Mouse (Mus musculus): Measurements from ENCODE around the gene Fryl. TPM values are rescaled to one million over a fixed set of nuclear protein-coding genes. Genes with fewer than 3 reads are reported as not detected.

Fryl gene
- polyA plus RNA-seq, 1 experiment, result 29.9 TPM

DNA sequence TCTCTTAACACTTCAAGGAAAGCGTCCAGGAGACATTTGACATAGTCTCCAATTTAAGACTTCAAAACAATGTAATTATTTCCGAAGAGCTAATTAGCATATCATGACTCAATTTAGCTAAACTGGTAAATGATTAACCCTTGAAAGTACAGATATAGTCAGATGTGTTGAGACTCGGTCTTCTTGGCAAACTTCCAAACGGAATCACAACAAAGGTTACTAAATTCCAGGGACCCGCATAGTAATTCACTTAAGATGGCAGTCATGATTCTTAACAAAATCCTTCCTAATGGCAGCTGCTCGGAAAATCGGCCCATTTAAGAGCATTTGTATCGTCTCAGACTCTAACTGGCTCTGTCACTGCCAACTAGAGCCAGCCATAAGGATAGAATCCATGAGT, 266.7 kb downstream of the Fryl start:
- DNase-seq, result no peak
- no peaks in the 10 kb centered on the region for H3K4me1 ChIP-seq (ENCODE audit: control insufficient read depth, insufficient read depth, low read length)
- no peaks in the 10 kb centered on the region for H3K36me3 ChIP-seq (ENCODE audit: control insufficient read depth, insufficient read depth, low read length)
- TF ChIP-seq POLR2A (IDR thresholded peaks at IDR 0.05; ENCODE audit: low read depth, low read length) (no peak), CTCF (conservative IDR thresholded peaks at IDR 0.05; ENCODE audit: insufficient read depth, insufficient read length, low read depth, low read length) (no peak)
- no peak overlapping the region for H3K27ac ChIP-seq (ENCODE audit: insufficient read depth, low read depth, low read length)
- 47% methylated on average over 8 of the region's 8 CpGs for WGBS
- 0 out of 2 replicates have a peak, but pooled peaks cover 2% of the 10 kb centered on the region for H3K27me3 ChIP-seq (replicated peaks; ENCODE audit: control insufficient read depth, insufficient read depth, low read length)
- no peak overlapping the region for H3K4me3 ChIP-seq (ENCODE audit: insufficient read depth, low read depth, low read length)

DNA sequence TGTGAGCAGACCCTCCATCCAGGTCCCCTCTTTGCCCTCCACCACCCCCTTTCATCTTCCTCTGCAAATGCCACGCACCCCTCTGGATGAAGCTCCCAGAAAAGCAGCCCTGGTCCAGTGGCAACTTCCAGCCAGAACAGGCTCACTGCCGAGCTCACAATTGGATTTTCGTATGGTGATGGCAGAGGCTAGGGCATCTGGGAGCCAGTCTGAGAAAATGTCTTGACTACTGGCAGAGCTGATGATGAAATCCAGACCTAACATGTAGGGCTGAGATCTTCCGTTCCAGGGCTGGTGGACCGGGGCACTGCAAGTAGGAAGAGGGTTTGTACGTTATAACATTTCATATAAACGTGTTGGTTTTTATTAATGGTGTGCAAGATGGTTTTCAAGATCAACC, 268.6 kb downstream of the Fryl start:
- H3K27ac ChIP-seq (ENCODE audit: insufficient read depth, low read depth, low read length), result no peak overlapping the region
- TF ChIP-seq CTCF (conservative IDR thresholded peaks at IDR 0.05; ENCODE audit: insufficient read depth, insufficient read length, low read depth, low read length), result no peak
- no peak for TF ChIP-seq POLR2A (IDR thresholded peaks at IDR 0.05; ENCODE audit: low read depth, low read length)
- no peaks in the 10 kb centered on the region for H3K4me1 ChIP-seq (ENCODE audit: control insufficient read depth, insufficient read depth, low read length)
- DNase-seq, result no peak
- H3K36me3 ChIP-seq (ENCODE audit: control insufficient read depth, insufficient read depth, low read length), result no peaks in the 10 kb centered on the region
- no peak overlapping the region for H3K4me3 ChIP-seq (ENCODE audit: insufficient read depth, low read depth, low read length)
- no peaks in the 10 kb centered on the region for H3K27me3 ChIP-seq (replicated peaks; ENCODE audit: control insufficient read depth, insufficient read depth, low read length)
- WGBS, result 91% methylated on average over 7 of the region's 7 CpGs

DNA sequence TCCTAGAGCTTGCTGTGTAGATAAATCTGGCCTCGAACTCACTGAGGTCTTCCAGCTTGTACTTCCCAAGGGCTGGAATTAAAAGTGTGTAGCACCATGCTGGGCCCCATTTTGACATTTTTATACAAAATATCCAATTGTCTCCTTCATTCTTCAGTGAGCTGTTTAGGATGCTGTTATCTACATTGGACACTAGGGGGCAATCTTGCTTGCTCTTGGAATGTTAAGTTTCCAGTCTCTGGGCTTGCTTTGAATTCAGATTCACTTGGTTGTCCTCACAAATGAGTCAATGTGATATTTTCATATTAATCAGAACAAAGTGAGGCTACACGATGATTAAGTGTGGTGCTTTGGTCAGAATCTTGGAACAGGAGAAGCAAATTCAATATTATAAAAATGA, 272.3 kb downstream of the Fryl start:
- peaks cover 2% of the 10 kb centered on the region; the same call in 1 of the 2 replicates for H3K36me3 ChIP-seq (ENCODE audit: control insufficient read depth, insufficient read depth, low read length)
- H3K27ac ChIP-seq (ENCODE audit: insufficient read depth, low read depth, low read length), result no peak overlapping the region
- no peaks in the 10 kb centered on the region for H3K4me1 ChIP-seq (ENCODE audit: control insufficient read depth, insufficient read depth, low read length)
- no peak overlapping the region for H3K4me3 ChIP-seq (ENCODE audit: insufficient read depth, low read depth, low read length)
- DNase-seq, result peak; percentile 61
- H3K27me3 ChIP-seq (replicated peaks; ENCODE audit: control insufficient read depth, insufficient read depth, low read length), result no peaks in the 10 kb centered on the region
- 6% methylated on average over 2 of the region's 2 CpGs for WGBS
- TF ChIP-seq POLR2A (IDR thresholded peaks at IDR 0.05; ENCODE audit: low read depth, low read length) (no peak), CTCF (conservative IDR thresholded peaks at IDR 0.05; ENCODE audit: insufficient read depth, insufficient read length, low read depth, low read length) (peak; percentile 25; the same call in 1 of the 2 replicates)

DNA sequence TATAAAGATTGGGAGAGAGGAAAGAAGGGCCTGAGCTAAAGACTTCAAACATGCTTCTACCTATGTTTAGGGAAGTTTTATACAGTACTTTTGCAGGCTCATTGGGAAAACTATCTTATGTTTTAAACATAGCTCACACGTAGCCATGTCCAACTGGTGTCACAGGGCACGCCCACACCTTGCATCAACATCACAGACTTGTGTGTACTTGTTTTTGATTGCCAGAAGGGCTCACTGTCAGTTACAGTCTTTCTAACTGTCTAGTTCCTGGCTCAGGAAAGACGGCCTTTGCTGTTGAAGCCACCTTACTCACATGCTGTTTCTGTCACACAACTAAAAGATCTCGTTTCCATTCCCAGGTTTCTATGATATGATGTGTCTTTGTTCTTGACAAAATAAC, 279.9 kb downstream of the Fryl start:
- Histone ChIP-seq H3K4me3 (ENCODE audit: insufficient read depth, low read depth, low read length) (no peak overlapping the region), H3K27me3 (replicated peaks; ENCODE audit: control insufficient read depth, insufficient read depth, low read length) (no peaks in the 10 kb centered on the region), H3K36me3 (ENCODE audit: control insufficient read depth, insufficient read depth, low read length) (peaks cover 6% of the 10 kb centered on the region), H3K27ac (ENCODE audit: insufficient read depth, low read depth, low read length) (no peak overlapping the region), H3K4me1 (ENCODE audit: control insufficient read depth, insufficient read depth, low read length) (no peaks in the 10 kb centered on the region)
- no peak for DNase-seq
- 84% methylated on average over 4 of the region's 4 CpGs for WGBS
- no peak for TF ChIP-seq POLR2A (IDR thresholded peaks at IDR 0.05; ENCODE audit: low read depth, low read length)

DNA sequence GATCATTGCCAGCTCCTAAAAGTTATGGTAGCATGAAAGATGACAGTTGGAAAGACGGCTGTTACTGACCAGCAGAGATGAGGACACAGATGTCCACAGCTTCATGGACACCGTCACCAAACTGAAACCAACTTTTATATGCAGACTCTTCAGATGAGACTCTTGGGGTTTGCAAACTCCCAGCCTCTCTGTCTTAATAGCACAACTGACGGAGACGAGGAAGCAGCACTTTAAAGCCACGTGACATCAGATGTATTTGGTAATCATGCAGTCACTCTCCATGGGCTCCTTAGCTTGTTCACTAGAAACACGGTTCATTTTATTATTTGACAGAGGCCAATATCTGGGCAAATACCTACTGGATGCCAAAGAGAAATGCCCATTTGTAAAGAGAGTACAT, 280.4 kb downstream of the Fryl start:
- Histone ChIP-seq H3K4me3 (ENCODE audit: insufficient read depth, low read depth, low read length) (no peak overlapping the region), H3K4me1 (ENCODE audit: control insufficient read depth, insufficient read depth, low read length) (no peaks in the 10 kb centered on the region), H3K36me3 (ENCODE audit: control insufficient read depth, insufficient read depth, low read length) (peaks cover 6% of the 10 kb centered on the region), H3K27ac (ENCODE audit: insufficient read depth, low read depth, low read length) (no peak overlapping the region), H3K27me3 (replicated peaks; ENCODE audit: control insufficient read depth, insufficient read depth, low read length) (no peaks in the 10 kb centered on the region)
- 89% methylated on average over 6 of the region's 6 CpGs for WGBS
- DNase-seq, result no peak
- TF ChIP-seq POLR2A (IDR thresholded peaks at IDR 0.05; ENCODE audit: low read depth, low read length) (no peak), CTCF (conservative IDR thresholded peaks at IDR 0.05; ENCODE audit: insufficient read depth, insufficient read length, low read depth, low read length) (no peak)

DNA sequence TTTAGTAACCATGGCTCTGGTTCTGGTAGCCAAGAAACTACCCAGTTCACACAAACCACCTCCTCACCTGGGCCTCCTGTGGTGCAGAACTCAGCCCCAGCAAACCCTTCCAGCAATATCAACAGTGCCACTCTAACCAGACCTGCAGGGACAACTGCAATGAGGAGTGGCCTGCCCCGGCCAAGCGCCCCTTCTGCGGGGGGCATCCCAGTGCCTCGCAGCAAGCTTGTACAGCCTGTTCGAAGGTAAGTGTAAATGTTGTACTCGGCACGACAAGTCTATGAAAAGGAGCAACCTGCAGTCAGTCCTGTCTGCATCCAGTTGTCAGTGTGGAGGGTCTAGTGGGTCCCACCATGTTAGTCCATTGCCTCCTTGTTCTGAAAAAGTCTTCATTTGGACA, 281.8 kb downstream of the Fryl start, which contains the start of gene Gm10135:
Gene Gm10135 (minus strand): TSS at position 101 of the 400 bp plus-strand sequence.
- Histone ChIP-seq H3K27me3 (replicated peaks; ENCODE audit: control insufficient read depth, insufficient read depth, low read length) (no peaks in the 10 kb centered on the region), H3K27ac (ENCODE audit: insufficient read depth, low read depth, low read length) (no peak within 1 kb of the TSS), H3K4me3 (ENCODE audit: insufficient read depth, low read depth, low read length) (no peak within 1 kb of the TSS), H3K36me3 (ENCODE audit: control insufficient read depth, insufficient read depth, low read length) (peaks cover 6% of the 10 kb centered on the region), H3K4me1 (ENCODE audit: control insufficient read depth, insufficient read depth, low read length) (no peaks in the 10 kb centered on the region)
- TF ChIP-seq CTCF (conservative IDR thresholded peaks at IDR 0.05; ENCODE audit: insufficient read depth, insufficient read length, low read depth, low read length), result no peak
- no peak for TF ChIP-seq POLR2A (IDR thresholded peaks at IDR 0.05; ENCODE audit: low read depth, low read length)
- 96% methylated on average over 7 of the region's 7 CpGs for WGBS
- no peak for DNase-seq

DNA sequence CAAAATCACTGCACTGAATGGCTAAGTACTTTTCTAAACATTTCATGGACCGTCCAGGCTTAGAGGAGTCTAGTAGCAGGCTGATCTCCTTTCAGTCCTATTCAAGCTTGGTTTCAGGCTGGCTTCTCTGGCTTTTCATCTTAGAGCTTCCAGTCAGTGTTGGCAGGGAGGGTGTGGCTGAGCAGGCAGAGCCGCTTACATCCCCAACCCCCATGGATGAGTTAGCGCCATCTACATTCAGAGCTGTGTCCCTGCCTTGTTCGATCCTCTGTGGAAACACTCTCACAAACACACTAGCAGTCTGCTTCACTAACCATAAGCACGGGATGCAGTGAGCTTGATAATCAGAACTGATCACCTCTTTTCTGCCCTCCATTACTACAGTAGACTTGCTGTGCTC, 283.5 kb downstream of the Fryl start:
- H3K4me3 ChIP-seq (ENCODE audit: insufficient read depth, low read depth, low read length), result no peak overlapping the region
- 66% methylated on average over 5 of the region's 5 CpGs for WGBS
- DNase-seq, result no peak
- H3K27me3 ChIP-seq (replicated peaks; ENCODE audit: control insufficient read depth, insufficient read depth, low read length), result no peaks in the 10 kb centered on the region
- no peaks in the 10 kb centered on the region for H3K4me1 ChIP-seq (ENCODE audit: control insufficient read depth, insufficient read depth, low read length)
- H3K27ac ChIP-seq (ENCODE audit: insufficient read depth, low read depth, low read length), result no peak overlapping the region
- TF ChIP-seq CTCF (conservative IDR thresholded peaks at IDR 0.05; ENCODE audit: insufficient read depth, insufficient read length, low read depth, low read length) (0 out of 2 replicates have a peak, but pooled peaks have one; percentile 20), POLR2A (IDR thresholded peaks at IDR 0.05; ENCODE audit: low read depth, low read length) (no peak)
- H3K36me3 ChIP-seq (ENCODE audit: control insufficient read depth, insufficient read depth, low read length), result peaks cover 5% of the 10 kb centered on the region; the same call in 1 of the 2 replicates

Measured in kidney, adult 2 months (tissue).